Comparison of ENCODE assay signal across 25 mouse cellular contexts in the genomic region with DNA sequence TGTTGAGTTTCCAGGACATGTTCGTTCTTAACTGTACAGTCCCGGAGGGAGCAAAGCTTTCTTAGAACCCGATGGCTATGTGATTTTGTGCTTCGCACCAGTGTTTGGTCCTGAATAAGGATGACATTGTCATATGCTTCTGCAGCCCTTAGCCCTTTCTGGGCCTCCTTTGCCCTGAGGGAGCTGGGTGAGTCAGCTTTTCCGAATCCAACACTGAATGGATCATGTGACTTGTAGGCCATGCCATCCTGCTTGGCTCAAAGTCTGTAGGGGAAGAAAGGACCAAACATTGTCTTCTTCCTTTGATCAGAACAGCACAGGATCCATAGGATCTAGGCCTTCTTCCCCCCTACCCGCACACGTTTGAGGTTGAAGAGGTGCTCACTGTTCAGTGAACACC.
DNase-seq lines count a peak whose midpoint lies in the region; ATAC-seq and TF ChIP-seq lines count a peak whose summit lies in the region.
"Had no signal": no experiment of that assay in that cellular context is flagged by ENCODE, and none has a peak within 500 bp of the region (broad histone marks: within the 10 kb centered on the region; RNA-seq: fewer than 3 reads in every experiment).

No protein-coding gene starts in this region.

- no peak overlapping the region for H3K27ac ChIP-seq in kidney, embryonic 14.5 days (ENCODE audit: low read depth, low read length)
- H3K27ac ChIP-seq in CH12.LX (ENCODE audit: insufficient read depth, low read depth) = no peak overlapping the region
- H3K27ac ChIP-seq in brown adipose tissue, adult 24 weeks (replicated peaks; ENCODE audit: low read depth, low read length) = 0 out of 2 replicates have a peak overlapping the region, but pooled peaks have one; percentile 26
- no peak overlapping the region for H3K27ac ChIP-seq in left cerebral cortex, adult 2 months
- H3K27ac ChIP-seq: embryonic facial prominence, embryonic 10.5 days; forebrain, embryonic 10.5 days; heart, embryonic 13.5 days; limb, embryonic 12.5 days; midbrain, embryonic 10.5 days; stomach, postnatal 0 days had no signal

- TF ChIP-seq POLR2A in CH12.LX (IDR thresholded peaks at IDR 0.05; ENCODE audit: low read depth, low read length) = no peak

- H3K36me3 ChIP-seq in kidney, embryonic 14.5 days (ENCODE audit: control insufficient read depth, insufficient read depth, low read length) = peaks cover 18% of the 10 kb centered on the region; the same call in 1 of the 2 replicates
- no peaks in the 10 kb centered on the region for H3K36me3 ChIP-seq in CH12.LX (replicated peaks in 1 of 2; ENCODE audit: control insufficient read depth in 1 of 2, insufficient read depth in 1 of 2, low read length in 1 of 2)
- H3K36me3 ChIP-seq: G1E had no signal

- TF ChIP-seq EP300 in CH12.LX (IDR thresholded peaks at IDR 0.05; ENCODE audit: low read length) = no peak

- no peak for ATAC-seq in kidney, embryonic 14.5 days (ENCODE audit: low FRiP score, low TSS enrichment)
- no peak for ATAC-seq in erythroblast, adult 5-6 weeks (replicated peaks; ENCODE audit: low FRiP score, poor library complexity, severe bottlenecking)
- ATAC-seq: forebrain, embryonic 16.5 days; intestine, postnatal 0 days; liver, postnatal 0 days had no signal

- H3K9me3 ChIP-seq in kidney, embryonic 14.5 days (ENCODE audit: control insufficient read depth, low read length) = 0 out of 2 replicates have a peak, but pooled peaks cover 2% of the 10 kb centered on the region
- H3K9me3 ChIP-seq in CH12.LX (replicated peaks; ENCODE audit: low read length) = no peaks in the 10 kb centered on the region
- H3K9me3 ChIP-seq: midbrain, embryonic 10.5 days had no signal

- TF ChIP-seq RAD21 in CH12.LX (IDR thresholded peaks at IDR 0.05; ENCODE audit: low read depth, low read length) = no peak

- H3K4me2 ChIP-seq in kidney, embryonic 14.5 days (replicated peaks; ENCODE audit: low read depth, low read length) = no peak overlapping the region
- no peak overlapping the region for H3K4me2 ChIP-seq in CH12.LX (ENCODE audit: insufficient read depth, low read depth, poor library complexity, severe bottlenecking)
- H3K4me2 ChIP-seq: heart, embryonic 13.5 days; limb, embryonic 12.5 days; liver, embryonic 11.5 days had no signal

- no peaks in the 10 kb centered on the region for H3K79me2 ChIP-seq in CH12.LX (replicated peaks; ENCODE audit: control insufficient read depth, extremely low read depth, insufficient read depth, poor library complexity, severe bottlenecking)

- no peak overlapping the region for H3K9ac ChIP-seq in kidney, embryonic 14.5 days (ENCODE audit: low read depth, low read length)
- H3K9ac ChIP-seq in CH12.LX (ENCODE audit: insufficient read depth, low read depth) = no peak overlapping the region
- H3K9ac ChIP-seq: heart, embryonic 13.5 days; limb, embryonic 12.5 days; liver, postnatal 0 days had no signal

- WGBS in kidney, embryonic 14.5 days = 91% methylated on average over 7 of the region's 7 CpGs

- H3K27me3 ChIP-seq in kidney, embryonic 14.5 days (ENCODE audit: control insufficient read depth, insufficient read depth, low read length) = no peaks in the 10 kb centered on the region
- H3K27me3 ChIP-seq in CH12.LX (replicated peaks) = no peaks in the 10 kb centered on the region
- H3K27me3 ChIP-seq: heart, embryonic 13.5 days; limb, embryonic 12.5 days had no signal

- peak; percentile 43 for DNase-seq in kidney, adult 9 months
- DNase-seq in CH12.LX (ENCODE audit: extremely low read depth) = peak; percentile 13
- DNase-seq in adrenal gland, adult 2 months = peak; percentile 70
- DNase-seq in left cerebral cortex, adult 2 months (ENCODE audit: extremely low spot score in 1 of 2, low spot score in 2 of 2) = no peak
- DNase-seq in frontal cortex, postnatal 14 days (ENCODE audit: low spot score in 2 of 2) = no peak
- DNase-seq: cerebellum, adult 11 months; cerebellum, postnatal 10 days; gastrocnemius, postnatal 14 days; heart, adult 18-20 months; heart, postnatal 14 days; liver, postnatal 0 days; lung, postnatal 10 days had no signal

- intact Hi-C loops in left cerebral cortex, adult 2 months (cut with DNase I) = no loop called here

- dilution Hi-C loops in CH12.LX (cut with MboI; ENCODE audit: extremely low pct_ligation_motif_present, extremely low pct_unique_long_range_greater_than_20kb, low sequenced_read_pairs) = no loop called here

- no peaks in the 10 kb centered on the region for H3K4me1 ChIP-seq in kidney, embryonic 14.5 days (ENCODE audit: control insufficient read depth, insufficient read depth, low read length)
- H3K4me1 ChIP-seq in CH12.LX (ENCODE audit: control insufficient read depth in 1 of 2, insufficient read depth in 2 of 2) = peaks cover 0 to 12% of the 10 kb centered on the region in 2 experiments; a peak in 2 of 4 replicates
- H3K4me1 ChIP-seq in brown adipose tissue, adult 24 weeks (ENCODE audit: control insufficient read depth, insufficient read depth, insufficient read length, low read length) = no peaks in the 10 kb centered on the region
- H3K4me1 ChIP-seq: embryonic facial prominence, embryonic 10.5 days; forebrain, embryonic 10.5 days; limb, embryonic 12.5 days; midbrain, embryonic 10.5 days had no signal

- no peak overlapping the region for H3K4me3 ChIP-seq in kidney, embryonic 14.5 days (ENCODE audit: low read length)
- no peak overlapping the region for H3K4me3 ChIP-seq in CH12.LX (replicated peaks in 1 of 3; ENCODE audit: low read depth in 2 of 3, low read length in 2 of 3, poor library complexity in 1 of 3)
- H3K4me3 ChIP-seq in brown adipose tissue, adult 24 weeks (ENCODE audit: insufficient read depth, low read depth, low read length) = no peak overlapping the region
- no peak overlapping the region for H3K4me3 ChIP-seq in left cerebral cortex, adult 2 months
- H3K4me3 ChIP-seq: embryonic facial prominence, embryonic 10.5 days; forebrain, embryonic 10.5 days; heart, embryonic 13.5 days; limb, embryonic 12.5 days; midbrain, embryonic 10.5 days had no signal

- in situ Hi-C loops in CH12.LX (cut with MboI; ENCODE audit: low pct_ligation_motif_present, low pct_unique_long_range_greater_than_20kb, low sequenced_read_pairs) = loop anchor here (10.0 kb wide), 1 partner anchor 103 kb away; no protein-coding TSS in a partner anchor

- no peak for TF ChIP-seq CTCF in CH12.LX (conservative IDR thresholded peaks at IDR 0.05 in 1 of 2, IDR thresholded peaks at IDR 0.05 in 1 of 2; ENCODE audit: low read depth in 2 of 2, low read length in 2 of 2)
- no peak for TF ChIP-seq CTCF in left cerebral cortex, adult 2 months (IDR thresholded peaks at IDR 0.05)

TF ChIP-seq in CH12.LX, 34 proteins besides CTCF, POLR2A, EP300 and RAD21:
- TF ChIP-seq E2F4 (IDR thresholded peaks at IDR 0.05; ENCODE audit: insufficient replicate concordance, low read depth, low read length) (no peak), IRF4 (IDR thresholded peaks at IDR 0.05; ENCODE audit: low read depth, low read length) (no peak), HCFC1 (IDR thresholded peaks at IDR 0.05; ENCODE audit: low read depth, low read length) (no peak), USF1 (IDR thresholded peaks at IDR 0.05; ENCODE audit: low read depth, low read length) (no peak), NRF1 (IDR thresholded peaks at IDR 0.05; ENCODE audit: low read depth, low read length) (no peak), GABPA (IDR thresholded peaks at IDR 0.05; ENCODE audit: insufficient replicate concordance, low read depth, low read length) (no peak), PAX5 (IDR thresholded peaks at IDR 0.05; ENCODE audit: low read length) (no peak), MYC (IDR thresholded peaks at IDR 0.05; ENCODE audit: low read depth, low read length) (no peak), POLR2AphosphoS2 (IDR thresholded peaks at IDR 0.05; ENCODE audit: low read depth, low read length) (no peak), ZKSCAN1 (IDR thresholded peaks at IDR 0.05; ENCODE audit: borderline replicate concordance, low read depth, low read length) (no peak), ZMIZ1 (IDR thresholded peaks at IDR 0.05; ENCODE audit: low read depth, low read length) (no peak), MAFK (IDR thresholded peaks at IDR 0.05; ENCODE audit: insufficient replicate concordance, low read length) (no peak), NELFE (IDR thresholded peaks at IDR 0.05; ENCODE audit: low read depth, low read length) (no peak), JUN (IDR thresholded peaks at IDR 0.05; ENCODE audit: insufficient read depth, low read depth, low read length) (no peak), MAX (IDR thresholded peaks at IDR 0.05; ENCODE audit: low read length) (no peak), RCOR1 (conservative IDR thresholded peaks at IDR 0.05; ENCODE audit: low read depth, low read length) (no peak), KAT2A (IDR thresholded peaks at IDR 0.05; ENCODE audit: insufficient replicate concordance, low read length) (no peak), JUND (conservative IDR thresholded peaks at IDR 0.05; ENCODE audit: low read depth, low read length) (no peak), BHLHE40 (IDR thresholded peaks at IDR 0.05; ENCODE audit: low read depth, low read length) (no peak), CHD1 (IDR thresholded peaks at IDR 0.05; ENCODE audit: low read depth, low read length) (no peak)
TF ChIP-seq in CH12.LX: peak in this region for 0.

Comparison
In these comparisons a context has a peak if more than half of its experiments do, and no peak if none do; other contexts are left out.
1. DNase-seq: peak in kidney, adult 9 months (single experiment), CH12.LX (single experiment) and adrenal gland, adult 2 months (single experiment); none in left cerebral cortex, adult 2 months (0 of 2) and frontal cortex, postnatal 14 days (0 of 2).